Mouse (Mus musculus): ENCODE data around the gene Ptpn11.

- no peak for TF ChIP-seq CTCF (IDR thresholded peaks at IDR 0.05; ENCODE audit: borderline replicate concordance, insufficient read depth, low read depth, low read length)
- no peak for TF ChIP-seq POLR2A (IDR thresholded peaks at IDR 0.05; ENCODE audit: borderline replicate concordance, insufficient read depth, low read length)
Observed at GRCm38 (mm10) chr5:121184375-121184774, 6.8 kb downstream of the Ptpn11 start.
